10 mouse cellular contexts compared by ENCODE assay signal in the genomic region with DNA sequence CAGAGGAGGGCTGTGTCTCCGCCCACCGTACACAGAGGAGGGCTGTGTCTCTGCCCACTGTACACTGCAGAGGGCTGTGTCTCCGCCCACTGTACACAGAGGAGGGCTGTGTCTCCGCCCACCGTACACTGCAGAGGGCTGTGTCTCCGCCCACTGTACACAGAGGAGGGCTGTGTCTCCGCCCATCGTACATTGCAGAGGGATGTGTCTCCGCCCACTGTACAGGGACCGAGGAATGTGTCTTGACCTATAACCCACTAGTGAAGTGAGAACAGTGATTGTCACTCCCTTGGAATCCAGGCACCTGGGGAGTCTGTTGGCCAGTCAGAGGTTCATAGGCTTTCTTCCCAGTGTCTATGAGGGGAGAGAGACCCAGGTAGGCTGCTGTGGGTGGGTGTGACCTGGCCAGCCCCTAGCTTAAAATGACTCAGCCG. TPM values are rescaled to one million over a fixed set of nuclear protein-coding genes. Genes with fewer than 3 reads are reported as not detected.
DNase-seq lines count a peak whose midpoint lies in the region; ATAC-seq and TF ChIP-seq lines count a peak whose summit lies in the region.
"Had no signal": no experiment of that assay in that cellular context is flagged by ENCODE, and none has a peak within 500 bp of the region (broad histone marks: within the 10 kb centered on the region; RNA-seq: fewer than 3 reads in every experiment).

No protein-coding gene starts in this region.

- H3K27me3 ChIP-seq in lung, embryonic 15.5 days, result no peaks in the 10 kb centered on the region
- no peaks in the 10 kb centered on the region for H3K27me3 ChIP-seq in cerebellum, adult 2 months (ENCODE audit: control insufficient read depth, insufficient read depth, low read length)

- peak; percentile 28; the same call in 1 of the 2 replicates for ATAC-seq in lung, embryonic 15.5 days (ENCODE audit: borderline replicate concordance, extremely low read depth, low FRiP score, low TSS enrichment)
- peak; percentile 44 to 67; a peak in 3 of 4 replicates for ATAC-seq in hematopoietic stem cell, adult 5-6 weeks (replicated peaks in 1 of 2; ENCODE audit: insufficient read depth in 1 of 2, low FRiP score in 2 of 2, low TSS enrichment in 1 of 2, low read depth in 1 of 2, poor library complexity in 2 of 2, severe bottlenecking in 2 of 2)
- ATAC-seq: forebrain, embryonic 14.5 days; midbrain, embryonic 16.5 days had no signal

- no peak overlapping the region for H3K27ac ChIP-seq in lung, embryonic 15.5 days
- no peak overlapping the region for H3K27ac ChIP-seq in cerebellum, adult 2 months (ENCODE audit: insufficient read depth, low read length)

- no peaks in the 10 kb centered on the region for H3K9me3 ChIP-seq in lung, embryonic 15.5 days

- H3K9ac ChIP-seq in lung, embryonic 15.5 days, result no peak overlapping the region

- no peak for TF ChIP-seq POLR2A in cerebellum, adult 2 months (IDR thresholded peaks at IDR 0.05; ENCODE audit: borderline replicate concordance, insufficient read depth, low read length)

- H3K36me3 ChIP-seq in lung, embryonic 15.5 days, result no peaks in the 10 kb centered on the region

- H3K4me1 ChIP-seq in lung, embryonic 15.5 days, result peaks cover 18% of the 10 kb centered on the region; the same call in 1 of the 2 replicates
- no peaks in the 10 kb centered on the region for H3K4me1 ChIP-seq in cerebellum, adult 2 months (ENCODE audit: control insufficient read depth, insufficient read depth, low read length)

- no peak overlapping the region for H3K4me3 ChIP-seq in lung, embryonic 15.5 days
- H3K4me3 ChIP-seq in cerebellum, adult 2 months (replicated peaks; ENCODE audit: insufficient read depth, low read depth, low read length), result no peak overlapping the region

- no peak for TF ChIP-seq CTCF in cerebellum, adult 2 months (IDR thresholded peaks at IDR 0.05; ENCODE audit: borderline replicate concordance, insufficient read depth, low read depth, low read length)

- WGBS in lung, embryonic 15.5 days, result 60% methylated on average over 11 of the region's 11 CpGs
- 82% methylated on average over 11 of the region's 11 CpGs for WGBS in cerebellum, adult 2 months

- DNase-seq in lung, postnatal 25 days (ENCODE audit: low spot score), result no peak
- DNase-seq in MEL-GATA-1-ER (ENCODE audit: extremely low read depth, low read depth), result peak; percentile 56
- peak; percentile 53 for DNase-seq in naive thymus-derived CD4-positive, alpha-beta T cell, adult 2 months (ENCODE audit: low read depth)
- DNase-seq in urinary bladder, adult 18-20 months (ENCODE audit: low spot score in 2 of 2), result no peak
- DNase-seq in cerebellum, adult 2 months, result no peak
- DNase-seq: right cerebral cortex, postnatal 25 days had no signal

- no peak overlapping the region for H3K4me2 ChIP-seq in lung, embryonic 15.5 days

RNA-seq across cellular contexts. Expression of a gene that starts 36.6 kb away (rescaled TPM):
- polyA plus RNA-seq in lung, embryonic 15.5 days (2015; fragmentation: Nextera tagmentation; extraction: Ambion mirVana), result 32.0 and 33.3 TPM in 2 replicates
- total RNA-seq in hematopoietic stem cell, adult 5-6 weeks (2017), result 66.3 and 81.3 TPM in 2 replicates
- polyA plus RNA-seq in cerebellum, adult 2 months (2012; rRNA removed), result 9.0 and 10.1 TPM in 2 replicates

RNA-seq across cellular contexts. Expression of a gene that starts 57.0 kb away (rescaled TPM):
- polyA plus RNA-seq in lung, embryonic 15.5 days (2015; fragmentation: Nextera tagmentation; extraction: Ambion mirVana), result 122 and 123 TPM in 2 replicates
- total RNA-seq in hematopoietic stem cell, adult 5-6 weeks (2017), result 45.8 and 57.5 TPM in 2 replicates
- polyA plus RNA-seq in cerebellum, adult 2 months (2012; rRNA removed), result 69.1 and 74.7 TPM in 2 replicates

Comparison
In these comparisons a context has a peak if more than half of its experiments do, and no peak if none do; other contexts are left out.
1. DNase-seq: peak in MEL-GATA-1-ER (single experiment) and naive thymus-derived CD4-positive, alpha-beta T cell, adult 2 months (single experiment); none in lung, postnatal 25 days (single experiment), urinary bladder, adult 18-20 months (0 of 2) and cerebellum, adult 2 months (0 of 2).